18 mouse cellular contexts compared by ENCODE assay signal in genomic region chr17:34497319-34497718, GRCm38 (mm10). TPM values are rescaled to one million over a fixed set of nuclear protein-coding genes. Genes with fewer than 3 reads are reported as not detected.
"Had no signal": no experiment of that assay in that cellular context is flagged by ENCODE, and none has a peak within 500 bp of the region (broad histone marks: within the 10 kb centered on the region; RNA-seq: fewer than 3 reads in every experiment).

No protein-coding gene starts in this region.

RNA-seq across cellular contexts. Expression of gene Btnl6, which starts 19.8 kb away (rescaled TPM):
- polyA plus RNA-seq: frontal cortex, adult 2 months; heart, adult 2 months; heart, embryonic 11.5 days; heart, embryonic 13.5 days; heart, embryonic 15.5 days; heart, postnatal 0 days; hindbrain, embryonic 11.5 days; hindbrain, embryonic 13.5 days; hindbrain, embryonic 15.5 days; inflammation-experienced regulatory T-cells, adult 6 months; kidney, embryonic 14.5 days; kidney, embryonic 16.5 days; limb, embryonic 10.5 days; limb, embryonic 12.5 days; limb, embryonic 14.5 days; liver, embryonic 11.5 days; liver, embryonic 13.5 days had no signal

RNA-seq across cellular contexts. Expression of gene Btnl4, which starts 20.2 kb away (rescaled TPM):
- polyA plus RNA-seq: frontal cortex, adult 2 months; heart, adult 2 months; heart, embryonic 11.5 days; heart, embryonic 13.5 days; heart, embryonic 15.5 days; heart, postnatal 0 days; hindbrain, embryonic 11.5 days; hindbrain, embryonic 13.5 days; hindbrain, embryonic 15.5 days; hindbrain, postnatal 0 days; inflammation-experienced regulatory T-cells, adult 6 months; kidney, embryonic 14.5 days; kidney, embryonic 16.5 days; limb, embryonic 10.5 days; limb, embryonic 12.5 days; limb, embryonic 14.5 days; liver, embryonic 11.5 days; liver, embryonic 13.5 days had no signal
